Mouse (Mus musculus): ENCODE data around the gene Psmd6. TPM values are rescaled to one million over a fixed set of nuclear protein-coding genes. Genes with fewer than 3 reads are reported as not detected.

The Psmd6 gene
- total RNA-seq, 2 experiments from 2014 or later = 153 to 159 TPM

DNA sequence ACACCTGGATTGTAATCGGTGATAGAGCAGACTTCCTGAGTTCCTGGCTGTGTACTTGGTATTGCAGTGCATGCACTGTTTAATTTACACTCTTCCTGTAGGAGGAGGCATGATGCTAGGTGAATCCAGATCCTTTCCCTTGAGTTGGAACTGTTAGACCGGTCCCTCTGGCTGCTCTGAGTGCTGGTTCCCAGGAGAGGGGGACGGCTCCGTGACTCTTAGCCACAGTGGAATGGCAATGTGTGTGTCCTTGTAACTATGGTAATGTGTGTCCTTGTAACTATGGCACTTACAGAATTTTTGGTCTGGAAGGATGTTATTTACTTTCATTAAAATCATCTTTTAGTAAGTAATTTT is 55.7 kb downstream of the Psmd6 start:
- DNase-seq (ENCODE audit: low spot score in 2 of 2) = no peak

DNA sequence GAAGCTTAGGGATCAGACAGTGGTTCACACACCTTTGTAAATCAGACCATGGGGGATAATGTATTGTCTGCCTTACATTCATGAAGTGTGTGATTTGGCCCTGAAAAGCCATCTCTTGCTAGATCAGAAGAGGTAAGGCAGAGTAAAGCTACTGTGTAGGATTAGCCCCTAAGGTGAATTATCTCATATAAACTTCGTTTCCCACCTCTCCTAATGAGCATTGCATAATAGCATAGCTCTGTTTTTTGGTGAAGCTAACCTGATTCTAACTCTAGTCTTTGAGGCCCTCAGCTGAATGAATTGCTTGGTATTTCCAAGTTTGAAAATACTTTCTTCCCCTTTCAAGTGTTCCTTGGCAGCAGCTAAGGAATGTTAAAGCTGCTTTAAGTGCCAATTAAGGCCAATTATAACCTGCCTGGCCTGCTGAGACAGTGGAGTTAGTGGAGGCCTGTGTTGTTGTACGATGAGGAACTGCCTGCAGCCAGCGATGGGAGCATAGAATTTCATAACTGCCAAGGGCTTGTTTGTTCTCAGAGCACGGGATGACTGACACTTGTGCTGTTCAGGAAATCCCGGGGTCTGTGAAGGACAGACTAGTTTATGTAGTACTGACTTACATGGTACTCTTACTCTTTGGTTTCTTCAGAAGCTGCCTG is 56.2 kb downstream of the Psmd6 start:
- DNase-seq (ENCODE audit: low spot score in 2 of 2) = no peak

DNA sequence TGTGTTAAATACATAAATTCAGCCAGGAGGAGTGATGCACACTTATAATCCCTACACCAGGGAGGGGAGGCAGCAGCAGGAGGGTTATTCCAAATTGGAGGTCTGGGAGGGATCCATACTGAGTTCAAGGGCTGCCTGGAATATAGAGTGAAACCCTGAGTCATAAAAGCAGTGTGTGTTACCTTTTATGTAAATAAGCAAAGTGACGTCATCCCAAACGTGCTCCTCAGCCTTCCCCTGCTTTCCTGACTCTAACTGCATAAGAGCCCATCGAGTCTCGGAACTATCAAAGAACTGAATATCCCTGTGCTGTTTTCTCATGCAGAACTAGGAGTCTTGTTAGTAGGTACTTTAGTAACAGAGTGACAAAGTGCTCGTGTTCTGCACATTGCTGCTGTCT is 57.4 kb downstream of the Psmd6 start:
- DNase-seq (ENCODE audit: low spot score in 2 of 2) = no peak

DNA sequence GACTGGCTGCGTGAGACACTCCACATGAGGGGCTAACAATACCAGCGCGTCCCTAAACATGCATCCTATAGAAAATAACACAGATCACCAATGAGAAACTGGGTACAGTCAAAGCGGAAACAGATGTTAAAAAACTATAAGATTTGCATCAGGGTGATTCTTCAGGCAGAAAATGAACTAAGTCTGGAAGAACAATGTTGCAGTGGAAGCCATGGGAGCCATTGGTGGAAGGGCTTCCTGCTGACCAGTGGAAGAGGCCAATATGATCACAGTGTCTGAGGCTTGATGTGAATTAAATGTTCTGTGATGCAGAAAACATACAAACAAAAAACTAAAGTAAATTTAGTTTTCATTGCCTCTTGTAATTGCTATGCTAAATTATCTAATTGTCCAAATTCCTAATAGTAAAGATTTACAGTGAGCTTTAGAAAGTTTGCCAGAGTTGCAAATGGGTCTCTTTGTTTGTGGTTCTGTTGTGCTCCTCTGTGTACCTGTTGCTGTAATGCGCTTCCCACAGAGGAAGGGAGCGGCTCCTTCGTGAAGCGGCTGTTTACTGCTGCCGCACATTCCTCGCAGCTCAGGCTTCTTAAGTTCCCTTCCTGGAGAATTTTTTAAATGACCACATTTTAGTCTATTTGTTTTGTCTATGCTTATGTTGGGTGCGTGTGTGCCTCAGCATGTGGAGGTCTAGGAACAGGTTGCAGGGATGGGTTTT is 58.1 kb downstream of the Psmd6 start:
- DNase-seq (ENCODE audit: low spot score in 2 of 2) = no peak

Other genes starting within 250 kb of the Psmd6 start
- gene Gm281, start 206.5 kb downstream of the Psmd6 start, total RNA-seq (2021) = not detected
- gene Atxn7, start 159.5 kb downstream of the Psmd6 start, total RNA-seq (2021) = 10 to 100 TPM; 32.0 to 35.2 TPM
- 100 to 1,000 TPM; 137 to 141 TPM for gene Thoc7, start 159.1 kb downstream of the Psmd6 start, total RNA-seq (2021)
- not detected for gene Olfr720, start 65.9 kb upstream of the Psmd6 start, total RNA-seq (2021)
- gene Olfr31, start 201.8 kb upstream of the Psmd6 start, total RNA-seq (2021) = not detected
- 10 to 100 TPM; 20.1 to 22.3 TPM for gene Il3ra, start 225.3 kb upstream of the Psmd6 start, total RNA-seq (2021)